Mouse (Mus musculus) midbrain, embryonic 14.5 days (tissue): ENCODE measurements around the gene Mrps35. TPM values are rescaled to one million over a fixed set of nuclear protein-coding genes. Genes with fewer than 3 reads are reported as not detected.

ENCODE experiments used
- ATAC-seq: fragments of 200-750 bp; cut with Nextera tagmentation; 2 replicates; pipeline ENCODE4 v1.8.0; 2017; ENCODE audit warnings: moderate number of reproducible peaks, moderate library complexity; ENCODE audit not compliant: low FRiP score, low TSS enrichment
- DNase-seq: peaks from one replicate; pipeline ENCODE4 v3.0.0-alpha.2; 2015
- H3K27ac ChIP-seq: fragments of 300-500 bp; sonication (generic); replicated peaks from 2 replicates; pipeline ENCODE4 v1.5.1; 2014; ENCODE audit warnings: mild to moderate bottlenecking, low read depth, low read length, moderate library complexity
- H3K27me3 ChIP-seq: fragments of 300-500 bp; sonication (generic); 2 replicates; pipeline ENCODE4 v1.6.1; 2014; ENCODE audit warnings: low read length, control low read depth, mixed read lengths; ENCODE audit not compliant: control insufficient read depth, insufficient read depth
- H3K36me3 ChIP-seq: fragments of 300-500 bp; sonication (generic); 2 replicates; pipeline ENCODE4 v1.6.1; 2014; ENCODE audit warnings: low read length, control low read depth; ENCODE audit not compliant: control insufficient read depth, insufficient read depth
- H3K4me1 ChIP-seq: fragments of 300-500 bp; sonication (generic); 2 replicates; pipeline ENCODE4 v1.6.1; 2014; ENCODE audit warnings: mild to moderate bottlenecking, antibody characterized with exemption, low read length, control low read depth; ENCODE audit not compliant: control insufficient read depth, insufficient read depth
- H3K4me2 ChIP-seq: fragments of 300-500 bp; sonication (generic); 2 replicates; pipeline ENCODE4 v1.6.1; 2014; ENCODE audit warnings: mild to moderate bottlenecking, low read length, moderate library complexity
- H3K4me3 ChIP-seq: fragments of 300-500 bp; sonication (generic); replicated peaks from 2 replicates; pipeline ENCODE4 v1.5.1; 2014; ENCODE audit warnings: low read depth, low read length
- H3K9ac ChIP-seq: fragments of 300-500 bp; sonication (generic); replicated peaks from 2 replicates; pipeline ENCODE4 v1.6.1; 2014; ENCODE audit warnings: mild to moderate bottlenecking, low read length, moderate library complexity
- H3K9me3 ChIP-seq: fragments of 300-500 bp; sonication (generic); 2 replicates; pipeline ENCODE4 v1.6.1; 2016; ENCODE audit warnings: low read length, control low read depth, mixed read lengths; ENCODE audit not compliant: control insufficient read depth
- WGBS: fragments of 180-500 bp; shearing (Covaris S2); extraction: QIAGEN DNeasy Blood & Tissue Kit; methylation state at CpG from one replicate; pipeline ENCODE4 v1.1.7; 2014; 5-methylcytosine and 5-hydroxymethylcytosine counted together
- polyA plus RNA-seq: library from polyadenylated mRNA; unstranded; fragments of >200 nt; fragmentation: Nextera tagmentation; extraction: Ambion mirVana; gene quantifications from 2 replicates; pipeline ENCODE4 v1.2.1, GENCODE M21; 2014

Gene Mrps35
- polyA plus RNA-seq, 1 experiment from 2014 or later, result 72.1 TPM

- Histone ChIP-seq H3K36me3 (peaks cover 56% of the 10 kb centered on the region), H3K9me3 (no peaks in the 10 kb centered on the region), H3K4me1 (no peaks in the 10 kb centered on the region), H3K27me3 (no peaks in the 10 kb centered on the region), H3K27ac (no peak overlapping the region), H3K9ac (no peak overlapping the region), H3K4me2 (no peak overlapping the region), H3K4me3 (no peak overlapping the region)
- no peak for DNase-seq
- ATAC-seq, result no peak
- 93% methylated on average over 7 of the region's 7 CpGs for WGBS
Measured at GRCm38 (mm10) chr6:147062694-147063093, 20.1 kb downstream of the Mrps35 start.

GRCm38 (mm10) chr6:147064226-147064943 is 21.8 kb downstream of the Mrps35 start:
- DNase-seq, result no peak
- Histone ChIP-seq H3K27ac (no peak overlapping the region), H3K4me3 (no peak overlapping the region), H3K4me1 (no peaks in the 10 kb centered on the region), H3K36me3 (peaks cover 54% of the 10 kb centered on the region), H3K9me3 (no peaks in the 10 kb centered on the region), H3K9ac (no peak overlapping the region), H3K4me2 (no peak overlapping the region), H3K27me3 (no peaks in the 10 kb centered on the region)
- 95% methylated on average over 10 of the region's 10 CpGs for WGBS
- no peak for ATAC-seq

GRCm38 (mm10) chr6:147064944-147065261 is 22.3 kb downstream of the Mrps35 start:
- H3K36me3 ChIP-seq, result peaks cover 54% of the 10 kb centered on the region
- no peak overlapping the region for H3K9ac ChIP-seq
- ATAC-seq (no peak), DNase-seq (no peak)
- no peak overlapping the region for H3K27ac ChIP-seq
- H3K27me3 ChIP-seq, result no peaks in the 10 kb centered on the region
- WGBS, result 95% methylated on average over 6 of the region's 6 CpGs
- H3K4me2 ChIP-seq, result no peak overlapping the region
- H3K9me3 ChIP-seq, result no peaks in the 10 kb centered on the region
- H3K4me1 ChIP-seq, result no peaks in the 10 kb centered on the region
- H3K4me3 ChIP-seq, result no peak overlapping the region

- no peak for DNase-seq
- 0 out of 2 replicates have a peak overlapping the region, but pooled peaks have one; percentile 20 for H3K27ac ChIP-seq
- ATAC-seq, result no peak
Measured at GRCm38 (mm10) chr6:147075808-147076387, 33.3 kb downstream of the Mrps35 start.

GRCm38 (mm10) chr6:147076878-147077277 is 34.3 kb downstream of the Mrps35 start:
- H3K27ac ChIP-seq, result no peak overlapping the region
- H3K4me1 ChIP-seq, result no peaks in the 10 kb centered on the region
- no peak overlapping the region for H3K9ac ChIP-seq
- H3K36me3 ChIP-seq, result peaks cover 14% of the 10 kb centered on the region
- H3K9me3 ChIP-seq, result no peaks in the 10 kb centered on the region
- H3K4me2 ChIP-seq, result no peak overlapping the region
- ATAC-seq (no peak), DNase-seq (no peak)
- H3K27me3 ChIP-seq, result no peaks in the 10 kb centered on the region
- WGBS, result 74% methylated on average over 8 of the region's 8 CpGs
- no peak overlapping the region for H3K4me3 ChIP-seq

More at GRCm38 (mm10) chr6:147075808-147076387, 33.3 kb downstream of the Mrps35 start:
- Histone ChIP-seq H3K9me3 (no peaks in the 10 kb centered on the region), H3K9ac (no peak overlapping the region), H3K36me3 (peaks cover 24% of the 10 kb centered on the region), H3K4me3 (no peak overlapping the region), H3K27me3 (no peaks in the 10 kb centered on the region), H3K4me1 (no peaks in the 10 kb centered on the region), H3K4me2 (no peak overlapping the region)
- WGBS, result 50% methylated on average over 5 of the region's 5 CpGs

- H3K27ac ChIP-seq, result no peak overlapping the region
- H3K9me3 ChIP-seq, result no peaks in the 10 kb centered on the region
- ATAC-seq, result no peak
- WGBS, result 94% methylated on average over 10 of the region's 10 CpGs
- no peak overlapping the region for H3K4me2 ChIP-seq
- no peak overlapping the region for H3K4me3 ChIP-seq
- no peak overlapping the region for H3K9ac ChIP-seq
- no peaks in the 10 kb centered on the region for H3K27me3 ChIP-seq
- H3K4me1 ChIP-seq, result no peaks in the 10 kb centered on the region
- no peaks in the 10 kb centered on the region for H3K36me3 ChIP-seq
- DNase-seq, result no peak
Measured at GRCm38 (mm10) chr6:147079919-147080318, 37.4 kb downstream of the Mrps35 start.

- H3K4me1 ChIP-seq, result peaks cover 7% of the 10 kb centered on the region; the same call in 1 of the 2 replicates
- H3K27ac ChIP-seq, result no peak overlapping the region
- no peaks in the 10 kb centered on the region for H3K27me3 ChIP-seq
- 53% methylated on average over 7 of the region's 7 CpGs for WGBS
- ATAC-seq (no peak), DNase-seq (no peak)
- no peaks in the 10 kb centered on the region for H3K36me3 ChIP-seq
- H3K9me3 ChIP-seq, result no peaks in the 10 kb centered on the region
- no peak overlapping the region for H3K4me2 ChIP-seq
- no peak overlapping the region for H3K4me3 ChIP-seq
- no peak overlapping the region for H3K9ac ChIP-seq
Measured at GRCm38 (mm10) chr6:147085398-147086040, 43.0 kb downstream of the Mrps35 start.

- peaks cover 7% of the 10 kb centered on the region; the same call in 1 of the 2 replicates for H3K4me1 ChIP-seq
- H3K9ac ChIP-seq, result peak within 1 kb of the TSS; percentile 41; the same call in 1 of the 2 replicates
- no peak within 1 kb of the TSS for H3K27ac ChIP-seq
- H3K4me2 ChIP-seq, result peak within 1 kb of the TSS; percentile 60
- ATAC-seq (no peak), DNase-seq (peak; percentile 62)
- H3K9me3 ChIP-seq, result no peaks in the 10 kb centered on the region
- H3K36me3 ChIP-seq, result no peaks in the 10 kb centered on the region
- peak within 1 kb of the TSS; percentile 18; the same call in 1 of the 2 replicates for H3K4me3 ChIP-seq
- 7% methylated on average over 20 of the region's 20 CpGs for WGBS
- no peaks in the 10 kb centered on the region for H3K27me3 ChIP-seq
Measured at GRCm38 (mm10) chr6:147086594-147087225, 44.1 kb downstream of the Mrps35 start, which contains the start of gene Mansc4. Mansc4 (minus strand) TSS chr6:147087032.
